Mouse (Mus musculus) CH12.LX (cell line): Measurements from ENCODE around the gene Slc4a8. TPM values are rescaled to one million over a fixed set of nuclear protein-coding genes. Genes with fewer than 3 reads are reported as not detected.

ENCODE experiments used
- DNase-seq: peaks from one replicate; pipeline ENCODE4 v3.0.0-alpha.2; 2013; ENCODE audit errors: extremely low read depth
- H3K27ac ChIP-seq: 2 replicates; pipeline ENCODE4 v1.5.1; 2012; ENCODE audit warnings: low read depth, mild to moderate bottlenecking, control low read depth, moderate library complexity; ENCODE audit not compliant: insufficient read depth
- H3K27me3 ChIP-seq: replicated peaks from 2 replicates; pipeline ENCODE3; 2012; ENCODE audit warnings: inconsistent platforms
- H3K36me3 ChIP-seq, 2 experiments: replicated peaks in 1 of 2; 2 replicates each; pipeline versions ENCODE3 to v1.6.1; 2012; ENCODE audit warnings: inconsistent platforms in 1 of 2, low read length in 1 of 2, mild to moderate bottlenecking in 1 of 2, mixed read lengths in 1 of 2, moderate library complexity in 1 of 2; ENCODE audit not compliant: control insufficient read depth in 1 of 2, insufficient read depth in 1 of 2
- H3K4me1 ChIP-seq, 2 experiments: 2 replicates each; pipeline ENCODE4 v1.6.1; 2012; ENCODE audit warnings: inconsistent platforms in 1 of 2, moderate library complexity in 1 of 2; ENCODE audit not compliant: insufficient read depth in 2 of 2, control insufficient read depth in 1 of 2
- H3K4me2 ChIP-seq: 2 replicates; pipeline ENCODE4 v1.6.1; 2012; ENCODE audit warnings: low read depth, mild to moderate bottlenecking, control low read depth; ENCODE audit not compliant: poor library complexity, insufficient read depth, severe bottlenecking
- H3K4me3 ChIP-seq, 3 experiments: fragments of 150-350 bp in 1 of 3; sonication (generic) in 1 of 3; replicated peaks in 1 of 3; 2 replicates each; pipeline versions ENCODE3 to v1.5.1; 2011 to 2012; ENCODE audit warnings: low read depth in 2 of 3, low read length in 2 of 3, mild to moderate bottlenecking in 2 of 3, moderate library complexity in 2 of 3, control low read depth in 1 of 3, improper control_type of control experiment in 1 of 3, inconsistent platforms in 1 of 3, mixed read lengths in 1 of 3; ENCODE audit not compliant: poor library complexity in 1 of 3
- H3K79me2 ChIP-seq: replicated peaks from 2 replicates; pipeline ENCODE4 v1.6.1; 2012; ENCODE audit warnings: mild to moderate bottlenecking, moderate library complexity; ENCODE audit not compliant: control insufficient read depth, poor library complexity, insufficient read depth, severe bottlenecking; ENCODE audit errors: extremely low read depth
- H3K9ac ChIP-seq: 2 replicates; pipeline ENCODE4 v1.6.1; 2012; ENCODE audit warnings: low read depth, mild to moderate bottlenecking, control low read depth, moderate library complexity; ENCODE audit not compliant: insufficient read depth
- H3K9me3 ChIP-seq: replicated peaks from 2 replicates; pipeline ENCODE3; 2012; ENCODE audit warnings: low read length, inconsistent platforms, mixed read lengths
- BHLHE40 ChIP-seq: IDR thresholded peaks from 2 replicates; pipeline ENCODE4 v1.6.1; 2011; ENCODE audit warnings: mild to moderate bottlenecking, low read depth, low read length, improper control_type of control experiment
- CHD1 ChIP-seq: IDR thresholded peaks from 2 replicates; pipeline ENCODE4 v1.6.1; 2012; ENCODE audit warnings: low read depth, low read length, improper control_type of control experiment, inconsistent platforms
- HCFC1 ChIP-seq: IDR thresholded peaks from 2 replicates; pipeline ENCODE4 v1.6.1; 2012; ENCODE audit warnings: low read depth, mild to moderate bottlenecking, inconsistent platforms, low read length, improper control_type of control experiment
- JUND ChIP-seq: conservative IDR thresholded peaks from 2 replicates; pipeline ENCODE4 v1.6.1; 2011; ENCODE audit warnings: low read depth, low read length, improper control_type of control experiment
- KAT2A ChIP-seq: IDR thresholded peaks from 2 replicates; pipeline ENCODE4 v1.6.1; 2012; ENCODE audit warnings: low read length, improper control_type of control experiment, inconsistent platforms; ENCODE audit not compliant: insufficient replicate concordance
- MAFK ChIP-seq: IDR thresholded peaks from 2 replicates; pipeline ENCODE4 v1.6.1; 2011; ENCODE audit warnings: low read length, improper control_type of control experiment; ENCODE audit not compliant: insufficient replicate concordance
- MAX ChIP-seq: IDR thresholded peaks from 2 replicates; pipeline ENCODE4 v1.6.1; 2011; ENCODE audit warnings: low read length, improper control_type of control experiment
- MEF2A ChIP-seq: IDR thresholded peaks from 2 replicates; pipeline ENCODE4 v1.6.1; 2014; ENCODE audit warnings: low read depth, mild to moderate bottlenecking, inconsistent platforms, low read length, improper control_type of control experiment, borderline replicate concordance
- MXI1 ChIP-seq: IDR thresholded peaks from 2 replicates; pipeline ENCODE4 v1.6.1; 2011; ENCODE audit warnings: mild to moderate bottlenecking, low read depth, low read length, improper control_type of control experiment
- NRF1 ChIP-seq: IDR thresholded peaks from 2 replicates; pipeline ENCODE4 v1.6.1; 2014; ENCODE audit warnings: low read depth, mild to moderate bottlenecking, inconsistent platforms, low read length, improper control_type of control experiment, moderate library complexity
- POLR2A ChIP-seq: IDR thresholded peaks from 2 replicates; pipeline ENCODE4 v1.6.1; 2011; ENCODE audit warnings: low read depth, mild to moderate bottlenecking, improper control_type of control experiment, low read length
- POLR2AphosphoS2 ChIP-seq: IDR thresholded peaks from 2 replicates; pipeline ENCODE4 v1.6.1; 2011; ENCODE audit warnings: low read depth, low read length, improper control_type of control experiment
- RCOR1 ChIP-seq: conservative IDR thresholded peaks from 2 replicates; pipeline ENCODE4 v1.6.1; 2012; ENCODE audit warnings: low read depth, mild to moderate bottlenecking, inconsistent platforms, low read length, improper control_type of control experiment
- SMC3 ChIP-seq: IDR thresholded peaks from 2 replicates; pipeline ENCODE4 v1.6.1; 2011; ENCODE audit warnings: low read depth, low read length, improper control_type of control experiment
- TBP ChIP-seq: conservative IDR thresholded peaks from 2 replicates; pipeline ENCODE4 v1.6.1; 2011; ENCODE audit warnings: low read depth, low read length, improper control_type of control experiment
- TCF12 ChIP-seq: IDR thresholded peaks from 2 replicates; pipeline ENCODE4 v1.6.1; 2014; ENCODE audit warnings: low read depth, mild to moderate bottlenecking, inconsistent platforms, low read length, improper control_type of control experiment
- UBTF ChIP-seq: IDR thresholded peaks from 2 replicates; pipeline ENCODE4 v1.6.1; 2012; ENCODE audit warnings: low read depth, mild to moderate bottlenecking, inconsistent platforms, low read length, improper control_type of control experiment, moderate library complexity
- ZC3H11A ChIP-seq: IDR thresholded peaks from 2 replicates; pipeline ENCODE4 v1.6.1; 2012; ENCODE audit warnings: low read depth, mild to moderate bottlenecking, inconsistent platforms, low read length, improper control_type of control experiment
- dilution Hi-C: fragments of 300-500 bp; cut with MboI; formaldehyde crosslinking; loops from 2 replicates; pipeline ENCODE4 v1.14.3; 2020; ENCODE audit warnings: low sequenced_read_pairs; ENCODE audit not compliant: extremely low pct_unique_long_range_greater_than_20kb, extremely low pct_ligation_motif_present
- in situ Hi-C: fragments of 300-500 bp; cut with MboI; formaldehyde crosslinking; loops from 3 replicates; pipeline ENCODE4 v1.14.3; 2019; ENCODE audit warnings: low sequenced_read_pairs, low pct_ligation_motif_present, low pct_unique_long_range_greater_than_20kb, mixed read lengths
- polyA plus RNA-seq: library from polyadenylated mRNA; unstranded; fragments of >175 nt; gene quantifications from 2 replicates; pipeline ENCODE4 v1.2.1, GENCODE M21; 2012; ENCODE audit warnings: low read depth; ENCODE audit not compliant: insufficient read length
- total RNA-seq, 2 experiments: library from RNA; depleted of rRNA; stranded (reverse); fragments of 300-350 nt in 1 of 2; fragments of >200 nt in 1 of 2; gene quantifications; 2 replicates each; pipeline ENCODE4 v1.2.3; 2012 to 2014

Gene Slc4a8
- total and polyA plus RNA-seq, 3 experiments: 4.7 to 9.6 (median 5.1) TPM

GRCm38 (mm10) chr15:100825249-100825856 is 63.8 kb downstream of the Slc4a8 start:
- Histone ChIP-seq H3K9ac (no peak overlapping the region), H3K27me3 (peaks cover 68% of the 10 kb centered on the region), H3K27ac (no peak overlapping the region), H3K36me3 (no peaks in the 10 kb centered on the region), H3K4me3 (no peak overlapping the region), H3K4me2 (no peak overlapping the region), H3K4me1 (no peaks in the 10 kb centered on the region), H3K9me3 (peaks cover 8% of the 10 kb centered on the region), H3K79me2 (no peaks in the 10 kb centered on the region)
- DNase-seq: no peak
- in situ Hi-C loops (no loop called here), dilution Hi-C loops (no loop called here)
- TF ChIP-seq UBTF (no peak), MXI1 (no peak), RCOR1 (no peak)

GRCm38 (mm10) chr15:100826076-100826475 is 64.5 kb downstream of the Slc4a8 start:
- DNase-seq: no peak
- peaks cover 14% of the 10 kb centered on the region for H3K9me3 ChIP-seq
- no peak overlapping the region for H3K4me2 ChIP-seq
- in situ Hi-C loops (no loop called here), dilution Hi-C loops (no loop called here)
- no peak overlapping the region for H3K4me3 ChIP-seq
- no peaks in the 10 kb centered on the region for H3K4me1 ChIP-seq
- no peak overlapping the region for H3K27ac ChIP-seq
- no peaks in the 10 kb centered on the region for H3K36me3 ChIP-seq
- H3K79me2 ChIP-seq: no peaks in the 10 kb centered on the region
- no peak for TF ChIP-seq MAFK
- no peak for TF ChIP-seq POLR2AphosphoS2
- no peak for TF ChIP-seq TCF12
- no peak for TF ChIP-seq NRF1
- TF ChIP-seq POLR2A: no peak
- TF ChIP-seq TBP: no peak
- TF ChIP-seq SMC3: no peak
- no peak for TF ChIP-seq JUND
- no peak for TF ChIP-seq UBTF
- no peak for TF ChIP-seq CHD1
- TF ChIP-seq KAT2A: no peak
- no peak for TF ChIP-seq HCFC1
- no peak for TF ChIP-seq MAX
- no peak for TF ChIP-seq MEF2A
- TF ChIP-seq BHLHE40: no peak
- TF ChIP-seq ZC3H11A: no peak
- TF ChIP-seq, all 38 proteins: peak for 0
- Histone ChIP-seq H3K9ac (no peak overlapping the region), H3K27me3 (peaks cover 73% of the 10 kb centered on the region)
